In the genomic region with DNA sequence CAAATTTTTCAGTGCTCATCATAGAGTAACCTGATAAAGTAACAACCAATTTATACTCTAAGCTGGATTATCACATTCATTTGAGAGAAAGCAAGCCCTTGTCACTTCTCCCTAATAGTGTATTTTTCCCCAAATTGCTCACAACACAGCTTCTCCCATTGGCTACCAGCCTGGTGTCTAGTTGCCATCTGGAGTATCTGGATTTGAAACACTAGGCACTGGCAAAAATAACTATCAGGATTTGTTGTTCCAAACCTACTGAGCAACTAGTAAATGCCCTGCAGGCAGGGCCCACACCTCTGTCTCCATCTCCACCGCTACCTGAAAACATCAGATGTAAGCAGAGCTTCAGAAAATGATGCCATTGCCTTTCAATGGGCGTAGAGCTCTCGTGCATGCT, we compare ENCODE assay signal across 18 mouse cellular contexts.
A peak's percentile ranks its signal among the peaks of the same experiment; 100 is the strongest.
DNase-seq lines count a peak whose midpoint lies in the region; ATAC-seq and TF ChIP-seq lines count a peak whose summit lies in the region.
"Had no signal": no experiment of that assay in that cellular context is flagged by ENCODE, and none has a peak within 500 bp of the region (broad histone marks: within the 10 kb centered on the region; RNA-seq: fewer than 3 reads in every experiment).

No protein-coding gene starts in this region.

- H3K4me3 ChIP-seq in forebrain, embryonic 14.5 days (ENCODE audit: low read depth, low read length): no peak overlapping the region
- no peak overlapping the region for H3K4me3 ChIP-seq in forebrain, embryonic 16.5 days (replicated peaks; ENCODE audit: low read length)
- H3K4me3 ChIP-seq in midbrain, embryonic 13.5 days (replicated peaks): no peak overlapping the region
- H3K4me3 ChIP-seq: embryonic facial prominence, embryonic 12.5 days; heart, embryonic 13.5 days; hindbrain, embryonic 12.5 days had no signal

- H3K9ac ChIP-seq in forebrain, embryonic 14.5 days (ENCODE audit: low read length): no peak overlapping the region
- no peak overlapping the region for H3K9ac ChIP-seq in forebrain, embryonic 16.5 days (replicated peaks; ENCODE audit: low read depth, low read length)
- H3K9ac ChIP-seq in midbrain, embryonic 13.5 days (replicated peaks): no peak overlapping the region
- H3K9ac ChIP-seq: embryonic facial prominence, embryonic 12.5 days; heart, embryonic 13.5 days; hindbrain, embryonic 12.5 days had no signal

- no peak overlapping the region for H3K4me2 ChIP-seq in forebrain, embryonic 14.5 days (ENCODE audit: low read length)
- no peak overlapping the region for H3K4me2 ChIP-seq in forebrain, embryonic 16.5 days (ENCODE audit: low read length)
- no peak overlapping the region for H3K4me2 ChIP-seq in midbrain, embryonic 13.5 days (replicated peaks)
- H3K4me2 ChIP-seq: embryonic facial prominence, embryonic 12.5 days; heart, embryonic 13.5 days; hindbrain, embryonic 12.5 days had no signal

- 85% methylated on average over 3 of the region's 3 CpGs for WGBS in forebrain, embryonic 14.5 days
- WGBS in forebrain, embryonic 16.5 days: 76% methylated on average over 3 of the region's 3 CpGs
- WGBS in midbrain, embryonic 13.5 days: 93% methylated on average over 3 of the region's 3 CpGs

- DNase-seq in forebrain, embryonic 14.5 days (ENCODE audit: low spot score): peak; percentile 39
- peak; percentile 39 for DNase-seq in brain, embryonic 14.5 days (ENCODE audit: low read depth)
- peak; percentile 31 to 44 for DNase-seq in layer of hippocampus, adult 8-10 months (ENCODE audit: low spot score in 2 of 2)
- DNase-seq in layer of hippocampus, postnatal 14 days (ENCODE audit: low spot score in 2 of 2): peak; percentile 53 to 80
- no peak for DNase-seq in ovary, postnatal 36 days (ENCODE audit: low spot score)
- DNase-seq in heart, postnatal 4 days: no peak
- DNase-seq: adrenal gland, postnatal 14 days; cerebellum, adult 2 months; cerebellum, postnatal 25 days; gastrocnemius, postnatal 25 days; heart, postnatal 36 days had no signal

- no peaks in the 10 kb centered on the region for H3K27me3 ChIP-seq in forebrain, embryonic 14.5 days (replicated peaks; ENCODE audit: control insufficient read depth, insufficient read depth, low read length)
- no peaks in the 10 kb centered on the region for H3K27me3 ChIP-seq in forebrain, embryonic 16.5 days (replicated peaks; ENCODE audit: control insufficient read depth, insufficient read depth, low read length)
- H3K27me3 ChIP-seq in midbrain, embryonic 13.5 days: no peaks in the 10 kb centered on the region
- H3K27me3 ChIP-seq: embryonic facial prominence, embryonic 12.5 days; heart, embryonic 13.5 days; hindbrain, embryonic 12.5 days had no signal

- H3K27ac ChIP-seq in forebrain, embryonic 14.5 days (ENCODE audit: low read depth, low read length): no peak overlapping the region
- no peak overlapping the region for H3K27ac ChIP-seq in forebrain, embryonic 16.5 days (ENCODE audit: low read length)
- no peak overlapping the region for H3K27ac ChIP-seq in midbrain, embryonic 13.5 days
- H3K27ac ChIP-seq: embryonic facial prominence, embryonic 12.5 days; heart, embryonic 13.5 days; hindbrain, embryonic 12.5 days had no signal

- no peak for ATAC-seq in forebrain, embryonic 14.5 days
- no peak for ATAC-seq in forebrain, embryonic 16.5 days
- no peak for ATAC-seq in midbrain, embryonic 13.5 days
- ATAC-seq: hindbrain, embryonic 16.5 days; inflammation-experienced regulatory T-cells, adult 6 months had no signal

- no peaks in the 10 kb centered on the region for H3K4me1 ChIP-seq in forebrain, embryonic 14.5 days (ENCODE audit: control insufficient read depth, insufficient read depth, low read length)
- peaks cover 5% of the 10 kb centered on the region for H3K4me1 ChIP-seq in forebrain, embryonic 16.5 days (replicated peaks; ENCODE audit: control insufficient read depth, insufficient read depth, low read length)
- H3K4me1 ChIP-seq in midbrain, embryonic 13.5 days (replicated peaks): no peaks in the 10 kb centered on the region
- H3K4me1 ChIP-seq: embryonic facial prominence, embryonic 12.5 days; heart, embryonic 13.5 days; hindbrain, embryonic 12.5 days had no signal

- TF ChIP-seq CTCF in brain, embryonic 14.5 days (IDR thresholded peaks at IDR 0.05; ENCODE audit: borderline replicate concordance, extremely low read depth, insufficient read depth, insufficient read length): no peak

- TF ChIP-seq POLR2A in brain, embryonic 14.5 days (IDR thresholded peaks at IDR 0.05; ENCODE audit: borderline replicate concordance, extremely low read depth, insufficient read depth, insufficient read length, poor library complexity, severe bottlenecking): no peak

- no peaks in the 10 kb centered on the region for H3K36me3 ChIP-seq in forebrain, embryonic 14.5 days (ENCODE audit: control insufficient read depth, insufficient read depth, low read length)
- no peaks in the 10 kb centered on the region for H3K36me3 ChIP-seq in forebrain, embryonic 16.5 days (ENCODE audit: control insufficient read depth, insufficient read depth)
- H3K36me3 ChIP-seq in midbrain, embryonic 13.5 days: no peaks in the 10 kb centered on the region
- H3K36me3 ChIP-seq: embryonic facial prominence, embryonic 12.5 days; heart, embryonic 13.5 days had no signal

- H3K9me3 ChIP-seq in forebrain, embryonic 14.5 days (replicated peaks; ENCODE audit: control insufficient read depth, low read length): no peaks in the 10 kb centered on the region
- no peaks in the 10 kb centered on the region for H3K9me3 ChIP-seq in forebrain, embryonic 16.5 days (ENCODE audit: control insufficient read depth, low read length)
- H3K9me3 ChIP-seq in midbrain, embryonic 13.5 days: no peaks in the 10 kb centered on the region
- H3K9me3 ChIP-seq: embryonic facial prominence, embryonic 12.5 days; heart, embryonic 13.5 days; hindbrain, embryonic 12.5 days had no signal

Comparison
In these comparisons a context has a peak if more than half of its experiments do, and no peak if none do; other contexts are left out.
1. DNase-seq: peak in forebrain, embryonic 14.5 days (single experiment), brain, embryonic 14.5 days (single experiment), layer of hippocampus, adult 8-10 months (2 of 2) and layer of hippocampus, postnatal 14 days (2 of 2); none in ovary, postnatal 36 days (single experiment) and heart, postnatal 4 days (single experiment).